Mouse (Mus musculus) bone marrow, adult 2 months (tissue): Measurements from ENCODE around the gene Copz1. TPM values are rescaled to one million over a fixed set of nuclear protein-coding genes. Genes with fewer than 3 reads are reported as not detected.

Source experiments
- H3K27ac ChIP-seq: fragments of 200-500 bp; 2 replicates; pipeline ENCODE4 v1.5.1; 2012; ENCODE audit warnings: low read depth, mild to moderate bottlenecking, control low read depth, inconsistent platforms, low read length; ENCODE audit not compliant: control insufficient read depth, poor library complexity, insufficient read depth
- H3K4me1 ChIP-seq: fragments of 200-500 bp; 2 replicates; pipeline ENCODE4 v1.6.1; 2011; ENCODE audit warnings: low read length; ENCODE audit not compliant: control insufficient read depth, insufficient read depth
- H3K4me3 ChIP-seq: fragments of 200-500 bp; replicated peaks from 2 replicates; pipeline ENCODE3; 2011; ENCODE audit warnings: mild to moderate bottlenecking, low read depth, low read length, control low read depth; ENCODE audit not compliant: control insufficient read depth
- CTCF ChIP-seq: fragments of 200-500 bp; IDR thresholded peaks from 2 replicates; pipeline ENCODE4 v1.5.1; 2011; ENCODE audit warnings: low read length, control low read depth; ENCODE audit not compliant: control insufficient read depth, insufficient read depth
- POLR2A ChIP-seq: fragments of 200-500 bp; IDR thresholded peaks from 2 replicates; pipeline ENCODE4 v1.6.1; 2011; ENCODE audit warnings: low read depth, mild to moderate bottlenecking, control low read depth, low read length, borderline replicate concordance; ENCODE audit not compliant: control insufficient read depth
- WGBS: fragments of 180-500 bp; shearing (Covaris S2); methylation state at CpG from one replicate; pipeline ENCODE4 v1.1.7; 2018; 5-methylcytosine and 5-hydroxymethylcytosine counted together
- polyA plus RNA-seq: library from polyadenylated mRNA; stranded (reverse); fragments of >200 nt; gene quantifications from 2 replicates; pipeline ENCODE4 v1.2.4, GENCODE M21; 2011; ENCODE audit warnings: low replicate concordance; ENCODE audit not compliant: missing spikeins, insufficient read depth, insufficient read length

The Copz1 gene
- polyA plus RNA-seq, 1 experiment, result 155 TPM

- no peak for TF ChIP-seq POLR2A
- TF ChIP-seq CTCF, result no peak
- Histone ChIP-seq H3K27ac (no peak overlapping the region), H3K4me1 (peaks cover 3% of the 10 kb centered on the region), H3K4me3 (no peak overlapping the region)
- 89% methylated on average over 22 of the region's 22 CpGs for WGBS
Observed at GRCm38 (mm10) chr15:103314181-103314580, 41.7 kb downstream of the Copz1 start.

GRCm38 (mm10) chr15:103315011-103315502 lies 42.5 kb downstream of the Copz1 start:
- H3K4me3 ChIP-seq, result no peak overlapping the region
- TF ChIP-seq POLR2A, result no peak
- TF ChIP-seq CTCF, result peak; percentile 64; the same call in 1 of the 2 replicates
- WGBS, result 64% methylated on average over 18 of the region's 18 CpGs
- H3K4me1 ChIP-seq, result no peaks in the 10 kb centered on the region; the same call in 1 of the 2 replicates
- H3K27ac ChIP-seq, result no peak overlapping the region

- TF ChIP-seq CTCF (no peak), POLR2A (no peak)
- no peak overlapping the region for H3K4me3 ChIP-seq
- H3K4me1 ChIP-seq, result no peaks in the 10 kb centered on the region; the same call in 1 of the 2 replicates
- 64% methylated on average over 10 of the region's 10 CpGs for WGBS
- H3K27ac ChIP-seq, result no peak overlapping the region
Observed at GRCm38 (mm10) chr15:103315979-103316776, 43.7 kb downstream of the Copz1 start.

- Histone ChIP-seq H3K27ac (no peak overlapping the region), H3K4me1 (no peaks in the 10 kb centered on the region; the same call in 1 of the 2 replicates), H3K4me3 (no peak overlapping the region)
- no peak for TF ChIP-seq CTCF
- no peak for TF ChIP-seq POLR2A
Observed at GRCm38 (mm10) chr15:103317120-103317519, 44.6 kb downstream of the Copz1 start.

GRCm38 (mm10) chr15:103317731-103318130 lies 45.2 kb downstream of the Copz1 start:
- H3K4me1 ChIP-seq, result no peaks in the 10 kb centered on the region; the same call in 1 of the 2 replicates
- TF ChIP-seq POLR2A (no peak), CTCF (no peak)
- no peak overlapping the region for H3K27ac ChIP-seq
- WGBS, result 89% methylated on average over 8 of the region's 8 CpGs
- no peak overlapping the region for H3K4me3 ChIP-seq

GRCm38 (mm10) chr15:103318201-103318816 lies 45.8 kb downstream of the Copz1 start:
- TF ChIP-seq POLR2A, result no peak
- TF ChIP-seq CTCF, result no peak
- WGBS, result 83% methylated on average over 3 of the region's 3 CpGs
- Histone ChIP-seq H3K4me1 (no peaks in the 10 kb centered on the region; the same call in 1 of the 2 replicates), H3K4me3 (no peak overlapping the region), H3K27ac (no peak overlapping the region)

- no peak overlapping the region for H3K27ac ChIP-seq
- H3K4me1 ChIP-seq, result no peaks in the 10 kb centered on the region; the same call in 1 of the 2 replicates
- no peak overlapping the region for H3K4me3 ChIP-seq
- 80% methylated on average over 1 of the region's 1 CpGs for WGBS
- TF ChIP-seq CTCF (peak; percentile 45), POLR2A (no peak)
Observed at GRCm38 (mm10) chr15:103321076-103321475, 48.6 kb downstream of the Copz1 start.

GRCm38 (mm10) chr15:103322396-103322795 lies 49.9 kb downstream of the Copz1 start:
- no peak overlapping the region for H3K27ac ChIP-seq
- WGBS, result 83% methylated on average over 4 of the region's 4 CpGs
- no peak overlapping the region for H3K4me3 ChIP-seq
- TF ChIP-seq CTCF, result no peak
- TF ChIP-seq POLR2A, result no peak
- no peaks in the 10 kb centered on the region for H3K4me1 ChIP-seq
